Mouse (Mus musculus): Measurements from ENCODE around the gene Gm36028. TPM values are rescaled to one million over a fixed set of nuclear protein-coding genes. Genes with fewer than 3 reads are reported as not detected.

Gene Gm36028
- polyA plus RNA-seq (2014; fragmentation: Nextera tagmentation; extraction: Ambion mirVana): 3.3 and 4.9 TPM in 2 replicates

- Histone ChIP-seq H3K4me2 (ENCODE audit: low read length) (no peak within 1 kb of the TSS), H3K36me3 (ENCODE audit: control insufficient read depth, insufficient read depth, low read length) (no peaks in the 10 kb centered on the region), H3K27me3 (ENCODE audit: control insufficient read depth, insufficient read depth, low read length) (no peaks in the 10 kb centered on the region), H3K9ac (ENCODE audit: low read length) (no peak within 1 kb of the TSS), H3K27ac (replicated peaks in 1 of 2; ENCODE audit: control insufficient read depth in 1 of 2, insufficient read depth in 1 of 2, low read depth in 2 of 2, low read length in 2 of 2) (no peak within 1 kb of the TSS), H3K4me3 (ENCODE audit: control insufficient read depth in 1 of 2, insufficient read depth in 1 of 2, low read depth in 1 of 2, low read length in 2 of 2) (no peak within 1 kb of the TSS), H3K9me3 (ENCODE audit: control insufficient read depth, low read length) (no peaks in the 10 kb centered on the region), H3K4me1 (ENCODE audit: control insufficient read depth in 2 of 2, insufficient read depth in 2 of 2, low read length in 2 of 2) (peaks cover 3 to 10% of the 10 kb centered on the region in 2 experiments)
- WGBS: 29% methylated on average over 7 of the region's 7 CpGs
- no peak; the same call in 1 of the 2 replicates for ATAC-seq (ENCODE audit: insufficient number of reproducible peaks, insufficient read depth, low FRiP score, low read depth)
Observed at GRCm38 (mm10) chr16:37861029-37861428, at the start of gene Gm36028. Gm36028 (minus strand) TSS chr16:37861146.

GRCm38 (mm10) chr16:37906456-37906855 lies 45.5 kb upstream of the Gm36028 start:
- Histone ChIP-seq H3K27ac (replicated peaks in 1 of 2; ENCODE audit: control insufficient read depth in 1 of 2, insufficient read depth in 1 of 2, low read depth in 2 of 2, low read length in 2 of 2) (no peak overlapping the region), H3K9ac (ENCODE audit: low read length) (no peak overlapping the region), H3K9me3 (ENCODE audit: control insufficient read depth, low read length) (peaks cover 7% of the 10 kb centered on the region; the same call in 1 of the 2 replicates), H3K36me3 (ENCODE audit: control insufficient read depth, insufficient read depth, low read length) (no peaks in the 10 kb centered on the region), H3K4me1 (ENCODE audit: control insufficient read depth in 2 of 2, insufficient read depth in 2 of 2, low read length in 2 of 2) (no peaks in the 10 kb centered on the region), H3K4me2 (ENCODE audit: low read length) (no peak overlapping the region), H3K4me3 (ENCODE audit: control insufficient read depth in 1 of 2, insufficient read depth in 1 of 2, low read depth in 1 of 2, low read length in 2 of 2) (no peak overlapping the region), H3K27me3 (ENCODE audit: control insufficient read depth, insufficient read depth, low read length) (no peaks in the 10 kb centered on the region)
- 92% methylated on average over 3 of the region's 3 CpGs for WGBS
- ATAC-seq (ENCODE audit: insufficient number of reproducible peaks, insufficient read depth, low FRiP score, low read depth): no peak

GRCm38 (mm10) chr16:37901318-37901717 lies 40.4 kb upstream of the Gm36028 start:
- peaks cover 4% of the 10 kb centered on the region; the same call in 1 of the 2 replicates for H3K9me3 ChIP-seq (ENCODE audit: control insufficient read depth, low read length)
- H3K4me1 ChIP-seq (ENCODE audit: control insufficient read depth in 2 of 2, insufficient read depth in 2 of 2, low read length in 2 of 2): 0 out of 4 replicates have a peak, but pooled peaks cover 0 to 3% of the 10 kb centered on the region in 2 experiments
- 46% methylated on average over 11 of the region's 11 CpGs for WGBS
- H3K4me3 ChIP-seq (ENCODE audit: control insufficient read depth in 1 of 2, insufficient read depth in 1 of 2, low read depth in 1 of 2, low read length in 2 of 2): no peak overlapping the region
- no peak overlapping the region for H3K27ac ChIP-seq (replicated peaks in 1 of 2; ENCODE audit: control insufficient read depth in 1 of 2, insufficient read depth in 1 of 2, low read depth in 2 of 2, low read length in 2 of 2)
- no peaks in the 10 kb centered on the region for H3K27me3 ChIP-seq (ENCODE audit: control insufficient read depth, insufficient read depth, low read length)
- H3K4me2 ChIP-seq (ENCODE audit: low read length): no peak overlapping the region
- no peaks in the 10 kb centered on the region for H3K36me3 ChIP-seq (ENCODE audit: control insufficient read depth, insufficient read depth, low read length)
- ATAC-seq (ENCODE audit: insufficient number of reproducible peaks, insufficient read depth, low FRiP score, low read depth): no peak
- H3K9ac ChIP-seq (ENCODE audit: low read length): no peak overlapping the region

DNA sequence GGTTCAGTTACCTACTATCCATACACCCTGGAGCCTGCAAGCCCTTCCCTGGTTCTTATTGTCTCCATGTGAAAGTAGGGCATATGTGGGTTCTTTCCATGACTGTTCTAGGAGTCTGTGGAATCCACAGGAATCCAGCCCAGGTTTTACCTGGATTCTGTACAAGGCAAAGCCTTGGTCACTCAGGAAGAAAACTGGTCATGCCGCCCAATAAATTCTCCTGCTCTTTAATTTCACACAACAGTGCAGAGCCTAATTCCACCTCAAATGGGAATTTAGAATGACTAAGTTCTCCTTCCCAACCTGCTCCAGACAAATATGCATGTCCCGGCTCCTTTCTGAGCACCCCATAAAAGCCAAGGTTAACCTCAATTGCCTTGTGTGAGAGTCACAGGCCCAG lies 38.4 kb upstream of the Gm36028 start:
- Histone ChIP-seq H3K9me3 (ENCODE audit: control insufficient read depth, low read length) (peaks cover 4% of the 10 kb centered on the region; the same call in 1 of the 2 replicates), H3K4me3 (ENCODE audit: control insufficient read depth in 1 of 2, insufficient read depth in 1 of 2, low read depth in 1 of 2, low read length in 2 of 2) (no peak overlapping the region), H3K27ac (replicated peaks in 1 of 2; ENCODE audit: control insufficient read depth in 1 of 2, insufficient read depth in 1 of 2, low read depth in 2 of 2, low read length in 2 of 2) (no peak overlapping the region), H3K4me2 (ENCODE audit: low read length) (no peak overlapping the region), H3K27me3 (ENCODE audit: control insufficient read depth, insufficient read depth, low read length) (no peaks in the 10 kb centered on the region), H3K9ac (ENCODE audit: low read length) (no peak overlapping the region), H3K36me3 (ENCODE audit: control insufficient read depth, insufficient read depth, low read length) (no peaks in the 10 kb centered on the region), H3K4me1 (ENCODE audit: control insufficient read depth in 2 of 2, insufficient read depth in 2 of 2, low read length in 2 of 2) (peaks cover 6 to 10% of the 10 kb centered on the region in 2 experiments)
- 39% methylated on average over 2 of the region's 2 CpGs for WGBS
- no peak for ATAC-seq (ENCODE audit: insufficient number of reproducible peaks, insufficient read depth, low FRiP score, low read depth)

DNA sequence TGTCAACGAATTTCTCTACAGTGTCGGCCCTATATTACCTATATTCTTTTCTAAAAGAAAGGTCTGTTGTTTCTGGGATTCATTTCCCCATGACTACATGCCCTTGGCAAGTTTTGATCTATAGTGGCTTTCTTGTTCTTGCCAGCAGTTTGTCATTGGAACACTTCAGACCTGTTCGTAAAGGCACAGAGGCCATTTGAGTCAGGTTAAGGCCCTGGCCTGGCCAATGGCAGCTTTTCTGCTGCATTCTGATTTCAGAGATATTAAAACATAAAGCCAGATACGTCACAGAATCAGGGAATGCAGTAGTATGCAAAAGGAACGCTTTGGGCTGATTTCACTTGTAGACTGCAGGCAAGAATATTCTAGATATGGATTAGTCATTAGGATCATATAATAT lies 37.8 kb upstream of the Gm36028 start:
- H3K4me1 ChIP-seq (ENCODE audit: control insufficient read depth in 2 of 2, insufficient read depth in 2 of 2, low read length in 2 of 2): peaks cover 6 to 15% of the 10 kb centered on the region in 2 experiments
- no peak overlapping the region for H3K4me2 ChIP-seq (ENCODE audit: low read length)
- WGBS: 85% methylated on average over 5 of the region's 5 CpGs
- no peak overlapping the region for H3K27ac ChIP-seq (replicated peaks in 1 of 2; ENCODE audit: control insufficient read depth in 1 of 2, insufficient read depth in 1 of 2, low read depth in 2 of 2, low read length in 2 of 2)
- no peaks in the 10 kb centered on the region for H3K27me3 ChIP-seq (ENCODE audit: control insufficient read depth, insufficient read depth, low read length)
- no peak for ATAC-seq (ENCODE audit: insufficient number of reproducible peaks, insufficient read depth, low FRiP score, low read depth)
- no peak overlapping the region for H3K4me3 ChIP-seq (ENCODE audit: control insufficient read depth in 1 of 2, insufficient read depth in 1 of 2, low read depth in 1 of 2, low read length in 2 of 2)
- no peaks in the 10 kb centered on the region for H3K9me3 ChIP-seq (ENCODE audit: control insufficient read depth, low read length)
- no peak overlapping the region for H3K9ac ChIP-seq (ENCODE audit: low read length)
- no peaks in the 10 kb centered on the region for H3K36me3 ChIP-seq (ENCODE audit: control insufficient read depth, insufficient read depth, low read length)

- peak overlapping the region; percentile 36 for H3K4me2 ChIP-seq (ENCODE audit: low read length)
- no peak overlapping the region for H3K4me3 ChIP-seq (ENCODE audit: control insufficient read depth in 1 of 2, insufficient read depth in 1 of 2, low read depth in 1 of 2, low read length in 2 of 2)
- WGBS: 0% methylated on average over 2 of the region's 2 CpGs
- no peaks in the 10 kb centered on the region for H3K27me3 ChIP-seq (ENCODE audit: control insufficient read depth, insufficient read depth, low read length)
- H3K4me1 ChIP-seq (ENCODE audit: control insufficient read depth in 2 of 2, insufficient read depth in 2 of 2, low read length in 2 of 2): peaks cover 12 to 29% of the 10 kb centered on the region in 2 experiments
- ATAC-seq (ENCODE audit: insufficient number of reproducible peaks, insufficient read depth, low FRiP score, low read depth): peak; percentile 85
- H3K9ac ChIP-seq (ENCODE audit: low read length): no peak overlapping the region
- H3K27ac ChIP-seq (replicated peaks in 1 of 2; ENCODE audit: control insufficient read depth in 1 of 2, insufficient read depth in 1 of 2, low read depth in 2 of 2, low read length in 2 of 2): peak overlapping the region; percentile 79 to 87
- H3K36me3 ChIP-seq (ENCODE audit: control insufficient read depth, insufficient read depth, low read length): 0 out of 2 replicates have a peak, but pooled peaks cover 6% of the 10 kb centered on the region
- H3K9me3 ChIP-seq (ENCODE audit: control insufficient read depth, low read length): no peaks in the 10 kb centered on the region
Observed at GRCm38 (mm10) chr16:37893942-37894341, 33.0 kb upstream of the Gm36028 start.

- no peak overlapping the region for H3K4me3 ChIP-seq (ENCODE audit: control insufficient read depth in 1 of 2, insufficient read depth in 1 of 2, low read depth in 1 of 2, low read length in 2 of 2)
- 0 out of 2 replicates have a peak, but pooled peaks cover 9% of the 10 kb centered on the region for H3K36me3 ChIP-seq (ENCODE audit: control insufficient read depth, insufficient read depth, low read length)
- H3K27me3 ChIP-seq (ENCODE audit: control insufficient read depth, insufficient read depth, low read length): no peaks in the 10 kb centered on the region
- H3K4me2 ChIP-seq (ENCODE audit: low read length): peak overlapping the region; percentile 36
- 0 out of 2 replicates have a peak, but pooled peaks have one; percentile 13 for ATAC-seq (ENCODE audit: insufficient number of reproducible peaks, insufficient read depth, low FRiP score, low read depth)
- H3K9me3 ChIP-seq (ENCODE audit: control insufficient read depth, low read length): no peaks in the 10 kb centered on the region
- H3K4me1 ChIP-seq (ENCODE audit: control insufficient read depth in 2 of 2, insufficient read depth in 2 of 2, low read length in 2 of 2): peaks cover 12 to 29% of the 10 kb centered on the region in 2 experiments
- 34% methylated on average over 6 of the region's 6 CpGs for WGBS
- 0 out of 2 replicates have a peak overlapping the region, but pooled peaks have one; percentile 21 for H3K9ac ChIP-seq (ENCODE audit: low read length)
- H3K27ac ChIP-seq (replicated peaks in 1 of 2; ENCODE audit: control insufficient read depth in 1 of 2, insufficient read depth in 1 of 2, low read depth in 2 of 2, low read length in 2 of 2): peak overlapping the region; percentile 79 to 87
Observed at GRCm38 (mm10) chr16:37893381-37893780, 32.4 kb upstream of the Gm36028 start.

GRCm38 (mm10) chr16:37892667-37893066 lies 31.7 kb upstream of the Gm36028 start:
- Histone ChIP-seq H3K4me1 (ENCODE audit: control insufficient read depth in 2 of 2, insufficient read depth in 2 of 2, low read length in 2 of 2) (peaks cover 12 to 26% of the 10 kb centered on the region in 2 experiments), H3K27ac (replicated peaks in 1 of 2; ENCODE audit: control insufficient read depth in 1 of 2, insufficient read depth in 1 of 2, low read depth in 2 of 2, low read length in 2 of 2) (peak overlapping the region in 1 of 2 experiments; percentile 79; a peak in 2 of 4 replicates), H3K4me3 (ENCODE audit: control insufficient read depth in 1 of 2, insufficient read depth in 1 of 2, low read depth in 1 of 2, low read length in 2 of 2) (no peak overlapping the region), H3K27me3 (ENCODE audit: control insufficient read depth, insufficient read depth, low read length) (no peaks in the 10 kb centered on the region), H3K36me3 (ENCODE audit: control insufficient read depth, insufficient read depth, low read length) (0 out of 2 replicates have a peak, but pooled peaks cover 9% of the 10 kb centered on the region), H3K4me2 (ENCODE audit: low read length) (no peak overlapping the region), H3K9ac (ENCODE audit: low read length) (no peak overlapping the region), H3K9me3 (ENCODE audit: control insufficient read depth, low read length) (no peaks in the 10 kb centered on the region)
- ATAC-seq (ENCODE audit: insufficient number of reproducible peaks, insufficient read depth, low FRiP score, low read depth): no peak
- WGBS: 86% methylated on average over 2 of the region's 2 CpGs

Measured in heart, embryonic 14.5 days (tissue).